Mouse (Mus musculus): Measurements from ENCODE around the gene Cep57.
"Not testable (repeated sequence)": the region's sequence is repeated elsewhere in the genome, so short reads cannot be mapped to it uniquely, and the experiment has no call there.

Cep57 gene

GRCm38 (mm10) chr9:13794302-13794701, 32.6 kb downstream of the Cep57 start:
- DNase-seq (ENCODE audit: low spot score): no peak

DNA sequence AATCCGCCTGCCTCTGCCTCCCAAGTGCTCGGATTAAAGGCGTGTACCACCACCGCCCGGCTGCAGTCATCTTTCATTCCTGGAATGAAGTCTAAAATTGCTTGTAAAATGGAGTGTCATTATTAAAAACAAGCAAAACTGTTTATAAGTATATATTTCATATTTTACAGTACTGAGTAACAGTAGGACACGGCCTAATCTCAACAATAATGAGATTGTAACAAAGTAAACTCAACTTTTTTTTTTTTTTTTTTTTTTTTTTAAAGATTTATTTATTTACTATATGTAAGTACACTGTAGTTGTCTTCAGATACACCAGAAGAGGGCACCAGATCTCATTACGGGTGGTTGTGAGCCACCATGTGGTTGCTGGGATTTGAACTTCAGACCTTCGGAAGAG, 36.0 kb downstream of the Cep57 start:
- DNase-seq (ENCODE audit: low spot score): not testable (repeated sequence)

DNA sequence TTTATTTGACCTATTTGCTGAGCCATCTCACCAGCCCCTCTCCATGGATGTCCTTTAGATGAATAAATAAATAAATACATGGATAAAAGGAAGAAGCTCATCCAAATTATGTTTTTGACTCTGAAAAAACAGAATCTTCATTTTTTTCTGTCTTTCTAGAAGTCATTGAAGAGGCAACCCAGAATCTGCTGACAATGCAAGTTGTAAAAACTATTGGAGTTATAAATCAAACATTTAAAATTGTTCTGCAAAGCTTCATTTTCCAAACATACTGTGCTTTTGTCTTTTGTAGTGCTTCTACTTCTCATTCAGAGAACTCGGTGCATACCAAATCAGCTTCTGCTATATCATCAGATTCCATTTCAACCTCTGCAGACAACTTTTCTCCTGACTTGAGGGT, 44.9 kb downstream of the Cep57 start:
- no peak for DNase-seq (ENCODE audit: low spot score)

DNA sequence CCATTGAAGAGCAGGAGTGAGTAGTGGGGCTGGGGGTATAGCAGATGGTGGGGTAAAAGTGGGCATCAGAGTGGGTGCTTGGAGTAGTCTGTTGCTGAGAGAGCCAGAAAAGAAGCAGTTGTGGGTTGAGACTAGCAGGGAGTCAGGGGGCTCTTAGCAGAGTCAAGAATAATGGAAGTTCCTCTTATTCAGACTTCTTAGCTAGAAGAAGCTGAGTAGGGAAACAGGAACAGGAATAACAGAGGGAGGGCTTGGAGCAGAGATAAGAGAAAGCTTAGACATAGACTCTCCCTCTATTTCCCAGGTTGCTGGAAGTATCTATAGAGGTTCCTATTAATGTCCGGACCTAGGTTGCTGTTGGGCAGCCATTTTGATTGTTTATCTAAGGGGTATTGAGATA, 52.2 kb downstream of the Cep57 start:
- DNase-seq (ENCODE audit: low spot score): no peak

DNA sequence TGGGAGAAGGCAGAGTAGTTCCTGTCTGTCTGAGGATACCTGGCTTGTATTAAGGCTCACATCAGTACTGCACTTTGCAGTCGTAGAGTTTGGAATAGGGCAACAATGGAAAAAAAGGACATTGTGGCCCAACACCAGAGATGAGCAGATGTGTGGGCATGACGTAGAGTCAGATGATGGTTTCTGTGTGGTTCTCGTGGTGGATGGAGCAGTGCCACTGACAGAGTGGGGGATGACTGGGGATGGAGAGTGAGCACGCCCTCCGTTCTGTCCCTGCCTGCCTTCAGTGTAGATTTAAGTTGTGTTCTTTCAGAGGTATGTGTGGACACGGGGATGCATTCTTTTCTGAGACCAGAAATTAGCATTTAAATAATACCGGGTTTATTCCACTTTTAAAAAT, 60.3 kb downstream of the Cep57 start:
- peak; percentile 58 for DNase-seq (ENCODE audit: low spot score)

- DNase-seq (ENCODE audit: low spot score): no peak
These were observed 61.3 kb downstream of the Cep57 start for GRCm38 (mm10) chr9:13765624-13766023.

- DNase-seq (ENCODE audit: low spot score): no peak
These were observed 66.5 kb downstream of the Cep57 start for GRCm38 (mm10) chr9:13760430-13760829.

Data from layer of hippocampus, adult 11-12 months (tissue).